Mouse (Mus musculus) ES-Bruce4 (cell line): ENCODE results near the gene Cnot3.

Experiments used
- CTCF ChIP-seq: IDR thresholded peaks from one replicate; pipeline ENCODE4 v1.8.1; 2011; ENCODE audit warnings: low read depth, low read length
- EP300 ChIP-seq: IDR thresholded peaks from 2 replicates; pipeline ENCODE4 v1.6.1; 2011; ENCODE audit warnings: low read depth, low read length; ENCODE audit not compliant: insufficient read depth
- POLR2A ChIP-seq: IDR thresholded peaks from one replicate; pipeline ENCODE4 v1.8.1; 2011; ENCODE audit warnings: low read length; ENCODE audit not compliant: insufficient read depth

DNA sequence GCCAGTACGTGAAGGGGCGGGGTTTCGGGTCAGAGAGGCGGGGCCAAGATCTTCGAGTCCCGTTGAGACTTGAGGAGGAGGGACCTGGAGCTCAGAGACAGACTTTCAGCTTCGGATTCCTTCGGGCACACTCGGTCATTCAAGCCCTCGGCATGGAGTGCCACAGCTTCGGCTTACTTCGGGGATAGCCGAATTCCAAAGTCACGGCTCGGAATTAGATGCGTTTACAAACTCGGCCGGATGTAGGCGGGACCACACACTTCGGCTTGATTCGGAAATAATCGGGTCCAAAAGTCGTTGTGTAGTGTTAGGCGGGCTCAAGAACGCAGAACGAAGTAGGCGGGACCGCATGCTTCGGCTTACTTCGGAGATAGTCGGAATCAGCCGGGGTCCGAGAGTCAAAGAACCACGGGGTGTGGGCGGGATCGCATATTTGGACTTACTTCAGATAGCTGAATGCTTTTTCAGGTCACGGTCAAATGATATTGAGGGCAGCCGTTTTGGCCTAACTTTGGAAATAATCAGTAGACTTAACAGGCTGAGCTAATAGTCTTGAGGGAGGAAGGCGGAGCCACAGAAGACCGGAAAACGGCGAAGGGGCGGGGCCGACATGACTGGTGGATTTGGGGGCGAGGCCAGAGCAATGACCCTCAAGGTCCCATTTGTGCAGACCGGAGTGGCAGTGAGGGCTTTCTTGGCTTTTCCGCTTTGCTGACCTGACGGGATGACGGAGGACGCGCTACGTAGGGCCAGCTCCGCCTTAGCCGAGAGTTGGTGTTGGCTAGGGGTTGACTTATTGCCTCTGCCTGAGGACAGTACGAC is 48.1 kb downstream of the Cnot3 start, which contains the start of gene Mboat7:
- TF ChIP-seq EP300: no peak
- peak; percentile 95 for TF ChIP-seq POLR2A
- TF ChIP-seq CTCF: no peak
